Mouse (Mus musculus) liver, adult (tissue): Measurements from ENCODE around the gene Slfn8.

Source experiments
- GATA4 ChIP-seq: IDR thresholded peaks from 2 replicates; pipeline ENCODE4 v1.6.1; 2014; ENCODE audit warnings: mild to moderate bottlenecking, low read length; ENCODE audit not compliant: insufficient replicate concordance

The Slfn8 gene

GRCm38 (mm10) chr11:83020621-83021020 lies at the start of gene Slfn8:
Slfn8 (minus strand) TSS chr11:83020810.
- no peak for TF ChIP-seq GATA4

GRCm38 (mm10) chr11:83067982-83068694 lies 47.5 kb upstream of the Slfn8 start:
- no peak for TF ChIP-seq GATA4

- no peak for TF ChIP-seq GATA4
These were observed 46.3 kb upstream of the Slfn8 start for GRCm38 (mm10) chr11:83066640-83067531.

- no peak for TF ChIP-seq GATA4
These were observed 45.1 kb upstream of the Slfn8 start for GRCm38 (mm10) chr11:83065441-83066344.

- no peak for TF ChIP-seq GATA4
These were observed 44.3 kb upstream of the Slfn8 start, which contains the start of gene Slfn2 for GRCm38 (mm10) chr11:83064946-83065345. Slfn2 (plus strand) TSS chr11:83065112.

- TF ChIP-seq GATA4: no peak
These were observed 43.3 kb upstream of the Slfn8 start for GRCm38 (mm10) chr11:83063941-83064349.

GRCm38 (mm10) chr11:83063126-83063525 lies 42.5 kb upstream of the Slfn8 start:
- TF ChIP-seq GATA4: no peak

- no peak for TF ChIP-seq GATA4
These were observed 41.2 kb upstream of the Slfn8 start for GRCm38 (mm10) chr11:83061806-83062205.

- no peak for TF ChIP-seq GATA4
These were observed 39.9 kb upstream of the Slfn8 start for GRCm38 (mm10) chr11:83060412-83061020.

- no peak for TF ChIP-seq GATA4
These were observed 37.3 kb upstream of the Slfn8 start for GRCm38 (mm10) chr11:83057863-83058262.

- TF ChIP-seq GATA4: no peak
These were observed 25.0 kb upstream of the Slfn8 start for GRCm38 (mm10) chr11:83045642-83046041.

- no peak for TF ChIP-seq GATA4
These were observed 23.3 kb upstream of the Slfn8 start for GRCm38 (mm10) chr11:83043891-83044290.

- no peak for TF ChIP-seq GATA4
These were observed 20.4 kb upstream of the Slfn8 start for GRCm38 (mm10) chr11:83041000-83041399.

- TF ChIP-seq GATA4: no peak
These were observed 19.7 kb upstream of the Slfn8 start for GRCm38 (mm10) chr11:83040325-83040724.

GRCm38 (mm10) chr11:83039796-83040195 lies 19.2 kb upstream of the Slfn8 start:
- TF ChIP-seq GATA4: no peak

GRCm38 (mm10) chr11:83039156-83039555 lies 18.5 kb upstream of the Slfn8 start:
- TF ChIP-seq GATA4: no peak
